Comparison of ENCODE assay signal across 17 mouse cellular contexts in the genomic region with DNA sequence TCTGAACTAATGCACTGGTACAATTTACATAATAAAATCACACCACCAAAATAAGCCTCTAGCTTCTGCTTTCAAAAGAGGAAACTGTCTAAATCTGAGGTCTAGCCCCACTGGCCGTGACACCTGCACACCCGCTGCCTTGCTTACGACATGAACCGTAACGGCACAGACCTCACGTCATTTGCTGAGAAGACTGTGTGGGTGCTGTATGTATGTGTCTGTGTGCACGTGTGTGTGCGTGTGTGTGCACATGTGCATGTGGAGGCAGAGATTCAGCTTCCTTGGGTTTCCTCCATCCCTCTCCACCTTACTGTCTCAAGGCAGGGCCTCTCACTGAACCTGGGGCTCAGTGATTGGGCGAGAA. TPM values are rescaled to one million over a fixed set of nuclear protein-coding genes. Genes with fewer than 3 reads are reported as not detected.
DNase-seq lines count a peak whose midpoint lies in the region; ATAC-seq and TF ChIP-seq lines count a peak whose summit lies in the region.
"Had no signal": no experiment of that assay in that cellular context is flagged by ENCODE, and none has a peak within 500 bp of the region (broad histone marks: within the 10 kb centered on the region; RNA-seq: fewer than 3 reads in every experiment).

No protein-coding gene starts in this region.

- no peak for TF ChIP-seq POLR2A in lung, adult 2 months (IDR thresholded peaks at IDR 0.05; ENCODE audit: borderline replicate concordance, extremely low read depth, low read depth, low read length)

- no peak overlapping the region for H3K9ac ChIP-seq in lung, postnatal 0 days (replicated peaks; ENCODE audit: low read depth)
- no peak overlapping the region for H3K9ac ChIP-seq in hindbrain, embryonic 12.5 days
- no peak overlapping the region for H3K9ac ChIP-seq in midbrain, embryonic 11.5 days (ENCODE audit: low read length)
- H3K9ac ChIP-seq: embryonic facial prominence, embryonic 13.5 days; forebrain, embryonic 15.5 days had no signal

- no peak for TF ChIP-seq CTCF in lung, postnatal 0 days (IDR thresholded peaks at IDR 0.05)
- TF ChIP-seq CTCF in lung, adult 2 months (IDR thresholded peaks at IDR 0.05; ENCODE audit: insufficient read depth, low read length) = no peak

- intact Hi-C loops in gastrocnemius, postnatal 36 days (cut with DNase I) = no loop called here

- no peak overlapping the region for H3K27ac ChIP-seq in lung, postnatal 0 days (ENCODE audit: low read length)
- no peak overlapping the region for H3K27ac ChIP-seq in hindbrain, embryonic 12.5 days
- H3K27ac ChIP-seq in midbrain, embryonic 11.5 days (ENCODE audit: low read depth, low read length) = no peak overlapping the region
- H3K27ac ChIP-seq: embryonic facial prominence, embryonic 13.5 days; forebrain, embryonic 15.5 days had no signal

- TF ChIP-seq EP300 in lung, postnatal 0 days (IDR thresholded peaks at IDR 0.05) = no peak

- peak; percentile 61 for ATAC-seq in lung, postnatal 0 days
- ATAC-seq in hindbrain, embryonic 12.5 days (ENCODE audit: low FRiP score) = no peak
- no peak for ATAC-seq in midbrain, embryonic 11.5 days (ENCODE audit: low FRiP score)
- ATAC-seq: forebrain, embryonic 15.5 days had no signal

- H3K4me2 ChIP-seq in lung, postnatal 0 days (replicated peaks; ENCODE audit: low read depth, low read length) = no peak overlapping the region
- H3K4me2 ChIP-seq in hindbrain, embryonic 12.5 days (replicated peaks) = no peak overlapping the region
- no peak overlapping the region for H3K4me2 ChIP-seq in midbrain, embryonic 11.5 days
- H3K4me2 ChIP-seq: embryonic facial prominence, embryonic 13.5 days; forebrain, embryonic 15.5 days had no signal

- 90% methylated on average over 9 of the region's 9 CpGs for whole genome bisulfite sequencing in lung, postnatal 0 days
- WGBS in lung, adult 2 months = 89% methylated on average over 9 of the region's 9 CpGs
- WGBS in hindbrain, embryonic 12.5 days = 96% methylated on average over 9 of the region's 9 CpGs
- 97% methylated on average over 9 of the region's 9 CpGs for WGBS in midbrain, embryonic 11.5 days

- DNase-seq in lung, postnatal 0 days (ENCODE audit: low spot score) = peak; percentile 33
- no peak for DNase-seq in lung, adult 2 months
- peak; percentile 52 for DNase-seq in induced T-regulatory cell, adult 2 months (ENCODE audit: low read depth)
- DNase-seq in spleen, adult 12 weeks (ENCODE audit: low spot score) = peak; percentile 47
- DNase-seq in urinary bladder, postnatal 10 days (ENCODE audit: low spot score) = no peak
- no peak for DNase-seq in gastrocnemius, postnatal 36 days
- no peak for DNase-seq in midbrain, embryonic 11.5 days (ENCODE audit: low spot score, missing footprints)
- DNase-seq: heart, adult 11 months had no signal

- H3K4me1 ChIP-seq in lung, postnatal 0 days (ENCODE audit: insufficient read depth, low read depth, low read length) = no peaks in the 10 kb centered on the region
- no peaks in the 10 kb centered on the region for H3K4me1 ChIP-seq in lung, adult 2 months (ENCODE audit: control insufficient read depth, insufficient read depth, low read length)
- H3K4me1 ChIP-seq in hindbrain, embryonic 12.5 days = no peaks in the 10 kb centered on the region
- H3K4me1 ChIP-seq in midbrain, embryonic 11.5 days (ENCODE audit: control insufficient read depth, insufficient read depth, low read length) = no peaks in the 10 kb centered on the region
- H3K4me1 ChIP-seq: embryonic facial prominence, embryonic 13.5 days; forebrain, embryonic 15.5 days had no signal

- no peak overlapping the region for H3K4me3 ChIP-seq in lung, postnatal 0 days (ENCODE audit: low read depth, low read length)
- no peak overlapping the region for H3K4me3 ChIP-seq in lung, adult 2 months (replicated peaks; ENCODE audit: extremely low read depth, low read depth, low read length)
- no peak overlapping the region for H3K4me3 ChIP-seq in hindbrain, embryonic 12.5 days
- no peak overlapping the region for H3K4me3 ChIP-seq in midbrain, embryonic 11.5 days (ENCODE audit: low read depth, low read length)
- H3K4me3 ChIP-seq: embryonic facial prominence, embryonic 13.5 days; forebrain, embryonic 15.5 days had no signal

- H3K36me3 ChIP-seq in lung, postnatal 0 days (ENCODE audit: insufficient read depth, low read length) = peaks cover 28% of the 10 kb centered on the region
- peaks cover 68% of the 10 kb centered on the region for H3K36me3 ChIP-seq in hindbrain, embryonic 12.5 days
- peaks cover 41% of the 10 kb centered on the region for H3K36me3 ChIP-seq in midbrain, embryonic 11.5 days (ENCODE audit: control insufficient read depth, insufficient read depth, low read length)

- H3K9me3 ChIP-seq in lung, postnatal 0 days (ENCODE audit: low read length) = no peaks in the 10 kb centered on the region
- no peaks in the 10 kb centered on the region for H3K9me3 ChIP-seq in hindbrain, embryonic 12.5 days (replicated peaks)
- no peaks in the 10 kb centered on the region for H3K9me3 ChIP-seq in midbrain, embryonic 11.5 days (ENCODE audit: control insufficient read depth, low read length)
- H3K9me3 ChIP-seq: embryonic facial prominence, embryonic 13.5 days; forebrain, embryonic 15.5 days had no signal

- H3K27me3 ChIP-seq in lung, postnatal 0 days (replicated peaks; ENCODE audit: insufficient read depth, low read length) = no peaks in the 10 kb centered on the region
- no peaks in the 10 kb centered on the region for H3K27me3 ChIP-seq in hindbrain, embryonic 12.5 days
- H3K27me3 ChIP-seq in midbrain, embryonic 11.5 days (ENCODE audit: control insufficient read depth, insufficient read depth, low read length) = no peaks in the 10 kb centered on the region
- H3K27me3 ChIP-seq: embryonic facial prominence, embryonic 13.5 days; forebrain, embryonic 15.5 days had no signal

RNA-seq across cellular contexts. Expression of a gene that starts 8.2 kb away (rescaled TPM):
- polyA plus RNA-seq in lung, postnatal 0 days (2015; fragmentation: Nextera tagmentation; extraction: Ambion mirVana) = 49.7 and 52.8 TPM in 2 replicates
- 19.8 and 21.3 TPM in 2 replicates for polyA plus RNA-seq in lung, adult 2 months (2012; rRNA removed)
- 10 to 100 TPM; 12.8 to 14.8 TPM for total RNA-seq in gastrocnemius, postnatal 36 days (2021)
- 112 and 134 TPM in 2 replicates for polyA plus RNA-seq in hindbrain, embryonic 12.5 days (2016; fragmentation: Nextera tagmentation; extraction: Ambion mirVana)
- 173 and 194 TPM in 2 replicates for polyA plus RNA-seq in midbrain, embryonic 11.5 days (2014; fragmentation: Nextera tagmentation; extraction: Ambion mirVana)

RNA-seq across cellular contexts. Expression of a gene that starts 22.4 kb away (rescaled TPM):
- 3.3 and 4.1 TPM in 2 replicates for polyA plus RNA-seq in lung, postnatal 0 days (2015; fragmentation: Nextera tagmentation; extraction: Ambion mirVana)
- 0.14 and 0.27 TPM in 2 replicates for polyA plus RNA-seq in lung, adult 2 months (2012; rRNA removed)
- not detected for total RNA-seq in gastrocnemius, postnatal 36 days (2021)
- not detected in 2 replicates for polyA plus RNA-seq in hindbrain, embryonic 12.5 days (2016; fragmentation: Nextera tagmentation; extraction: Ambion mirVana)
- 0.14 TPM in 1 of 2 replicates, not detected in the other for polyA plus RNA-seq in midbrain, embryonic 11.5 days (2014; fragmentation: Nextera tagmentation; extraction: Ambion mirVana)
- total RNA-seq: heart, postnatal 36 days; layer of hippocampus, postnatal 14 days had no signal
- polyA plus RNA-seq: embryonic facial prominence, embryonic 13.5 days; forebrain, embryonic 15.5 days; kidney, adult 2 months; limb, embryonic 14.5 days; midbrain, embryonic 16.5 days; stomach, embryonic 14.5 days had no signal

Comparison
In these comparisons a context has a peak if more than half of its experiments do, and no peak if none do; other contexts are left out.
1. DNase-seq: peak in lung, postnatal 0 days (single experiment), induced T-regulatory cell, adult 2 months (single experiment) and spleen, adult 12 weeks (single experiment); none in lung, adult 2 months (single experiment), urinary bladder, postnatal 10 days (single experiment), gastrocnemius, postnatal 36 days (0 of 2) and midbrain, embryonic 11.5 days (single experiment).